Mouse (Mus musculus): Measurements from ENCODE around the gene Pde8b. TPM values are rescaled to one million over a fixed set of nuclear protein-coding genes. Genes with fewer than 3 reads are reported as not detected.

Pde8b gene
- total RNA-seq, 1 experiment from 2014 or later = not detected

DNA sequence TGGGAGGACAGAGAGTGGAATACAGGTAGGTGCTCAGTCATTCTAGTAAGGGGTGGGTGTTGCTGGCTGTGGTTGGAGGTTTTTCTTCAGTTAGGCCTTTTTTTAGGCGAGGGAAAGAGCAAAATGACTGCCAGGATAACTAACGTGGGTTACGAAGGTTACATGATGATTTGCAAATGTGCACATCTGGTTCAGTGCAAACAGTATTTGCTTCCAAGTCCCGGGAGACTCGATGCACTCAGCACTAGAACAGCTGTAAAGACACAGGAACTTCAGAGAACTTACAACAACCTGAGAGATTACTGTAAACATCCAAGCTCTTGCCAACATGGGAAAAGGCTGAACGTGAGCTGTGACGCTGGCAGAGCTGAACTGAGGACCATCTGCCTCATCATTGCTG lies 142.1 kb downstream of the Pde8b start:
- no peak for ATAC-seq (replicated peaks in 1 of 2; ENCODE audit: insufficient read depth in 1 of 2, low FRiP score in 2 of 2, low TSS enrichment in 1 of 2, low read depth in 1 of 2, poor library complexity in 2 of 2, severe bottlenecking in 2 of 2)

DNA sequence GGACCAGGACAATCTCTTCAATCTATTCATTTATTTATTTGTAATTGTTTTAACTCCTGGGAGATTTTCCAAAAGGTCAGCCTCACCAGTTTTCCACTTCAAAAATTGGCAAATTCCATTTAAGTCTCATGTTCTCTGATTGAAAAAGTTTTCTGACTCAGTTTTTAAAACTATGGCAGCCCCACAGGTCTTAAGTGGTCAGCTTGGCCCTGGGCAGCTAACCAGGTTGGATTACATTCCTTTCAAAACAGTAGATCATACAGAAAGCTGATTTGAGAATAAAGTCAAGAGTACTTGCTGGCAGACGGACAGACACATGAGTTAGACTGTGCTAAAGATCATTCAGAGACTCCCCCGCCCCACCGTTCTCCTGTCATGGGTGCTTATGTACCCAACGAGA lies 145.3 kb downstream of the Pde8b start:
- no peak for ATAC-seq (replicated peaks in 1 of 2; ENCODE audit: insufficient read depth in 1 of 2, low FRiP score in 2 of 2, low TSS enrichment in 1 of 2, low read depth in 1 of 2, poor library complexity in 2 of 2, severe bottlenecking in 2 of 2)

DNA sequence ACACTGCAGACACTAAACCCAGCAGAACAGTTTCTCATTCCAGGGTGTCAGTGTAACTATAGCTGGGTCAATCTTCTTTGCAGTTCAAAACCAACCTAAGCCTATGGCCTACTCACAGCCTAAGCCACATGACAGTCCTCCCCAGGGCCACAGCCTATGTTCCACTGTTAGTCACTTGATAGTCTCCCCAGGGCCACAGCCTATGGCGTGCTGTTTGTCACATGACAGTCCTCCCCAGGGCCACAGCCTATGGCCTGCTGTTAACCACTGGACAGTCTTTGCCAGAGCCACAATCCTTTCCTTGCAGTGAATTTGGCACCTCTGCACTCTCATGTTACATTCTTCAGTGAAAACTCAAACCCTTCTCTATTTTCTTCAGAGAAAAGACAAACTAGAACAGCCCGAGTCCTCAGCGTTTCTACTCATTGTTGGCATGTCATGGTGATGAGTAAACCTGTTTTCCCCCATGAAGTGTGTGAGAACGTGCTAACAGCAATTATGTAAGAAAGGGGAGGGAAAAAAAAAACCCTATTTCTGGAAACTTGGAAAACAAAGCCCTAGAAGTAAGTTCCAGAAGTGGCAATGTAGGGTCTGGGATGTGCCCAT lies 147.0 kb downstream of the Pde8b start:
- ATAC-seq (replicated peaks in 1 of 2; ENCODE audit: insufficient read depth in 1 of 2, low FRiP score in 2 of 2, low TSS enrichment in 1 of 2, low read depth in 1 of 2, poor library complexity in 2 of 2, severe bottlenecking in 2 of 2) = no peak

DNA sequence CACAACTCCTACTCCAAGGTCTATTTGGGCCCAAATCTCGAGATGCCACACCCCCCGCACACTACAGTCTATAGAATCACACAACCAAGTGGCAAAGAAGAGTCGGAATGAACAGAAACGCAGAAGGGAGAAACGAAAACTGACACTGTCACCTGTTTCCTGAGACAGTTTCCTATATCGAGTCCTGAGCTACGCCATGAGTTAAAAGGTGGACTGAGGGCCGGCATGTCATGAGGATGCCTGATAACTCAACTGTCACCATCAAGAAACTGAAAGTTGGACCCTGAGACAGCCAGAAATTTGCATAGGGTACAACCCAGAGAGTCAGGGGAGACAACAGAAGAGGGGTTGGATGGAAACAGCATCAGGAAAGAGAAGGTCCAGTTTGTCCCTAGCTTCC lies 148.8 kb downstream of the Pde8b start:
- ATAC-seq (replicated peaks in 1 of 2; ENCODE audit: insufficient read depth in 1 of 2, low FRiP score in 2 of 2, low TSS enrichment in 1 of 2, low read depth in 1 of 2, poor library complexity in 2 of 2, severe bottlenecking in 2 of 2) = no peak

DNA sequence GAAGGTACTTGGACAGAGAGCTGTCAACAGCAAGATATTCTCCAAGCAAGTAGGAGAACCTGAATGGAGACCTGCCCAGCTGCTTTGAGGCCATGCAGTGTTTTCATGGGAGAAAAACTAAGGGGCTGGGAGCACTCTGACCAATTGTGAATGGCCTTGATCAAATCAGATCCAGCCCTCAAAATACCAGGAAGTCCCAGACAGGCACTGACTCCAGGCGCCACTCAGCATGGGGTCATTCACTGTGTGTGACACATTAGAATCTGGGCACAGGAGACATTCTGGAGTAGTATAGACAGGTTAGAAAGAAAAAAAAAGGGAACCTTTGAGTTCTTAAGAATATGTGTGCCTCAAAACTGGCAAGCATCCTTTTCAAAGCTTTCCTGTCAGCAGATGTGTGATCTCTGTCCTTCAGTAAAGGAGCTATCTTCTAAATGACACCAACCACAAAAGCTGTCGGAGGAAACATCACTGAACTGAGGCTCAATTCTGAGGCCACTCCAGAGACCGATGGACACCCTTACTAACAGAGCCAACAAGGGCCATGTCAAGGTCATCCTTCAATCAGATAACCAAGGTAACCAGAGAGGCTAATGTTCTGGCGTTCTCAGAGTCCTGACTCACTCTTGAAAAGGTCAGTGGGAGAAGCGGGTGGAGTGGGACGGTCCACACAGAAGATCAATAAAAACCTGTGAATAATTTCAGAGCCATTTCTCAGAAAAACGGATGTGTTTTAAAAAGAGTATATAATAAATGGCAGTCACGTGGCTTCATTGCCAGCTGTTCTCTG lies 151.0 kb downstream of the Pde8b start:
- no peak for ATAC-seq (replicated peaks in 1 of 2; ENCODE audit: insufficient read depth in 1 of 2, low FRiP score in 2 of 2, low TSS enrichment in 1 of 2, low read depth in 1 of 2, poor library complexity in 2 of 2, severe bottlenecking in 2 of 2)

DNA sequence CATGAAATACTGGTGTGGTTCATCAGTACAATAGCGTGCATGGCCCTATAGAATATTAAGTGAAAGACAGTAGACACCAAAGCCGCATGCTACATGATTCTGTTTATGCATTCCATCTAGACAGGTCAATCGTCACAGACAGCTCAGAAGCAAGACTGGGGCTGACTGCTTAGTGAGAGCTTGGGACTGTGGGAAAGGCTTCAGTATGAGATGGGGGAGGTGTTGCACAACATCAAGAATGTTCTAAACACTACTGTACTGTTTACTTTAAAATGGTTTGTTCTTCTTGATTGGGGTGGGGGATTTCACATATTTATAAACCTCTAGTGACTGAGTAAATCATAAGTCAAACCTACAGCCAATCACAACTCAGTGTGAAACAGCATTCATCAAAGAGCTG lies 153.5 kb downstream of the Pde8b start:
- ATAC-seq (replicated peaks in 1 of 2; ENCODE audit: insufficient read depth in 1 of 2, low FRiP score in 2 of 2, low TSS enrichment in 1 of 2, low read depth in 1 of 2, poor library complexity in 2 of 2, severe bottlenecking in 2 of 2) = no peak

DNA sequence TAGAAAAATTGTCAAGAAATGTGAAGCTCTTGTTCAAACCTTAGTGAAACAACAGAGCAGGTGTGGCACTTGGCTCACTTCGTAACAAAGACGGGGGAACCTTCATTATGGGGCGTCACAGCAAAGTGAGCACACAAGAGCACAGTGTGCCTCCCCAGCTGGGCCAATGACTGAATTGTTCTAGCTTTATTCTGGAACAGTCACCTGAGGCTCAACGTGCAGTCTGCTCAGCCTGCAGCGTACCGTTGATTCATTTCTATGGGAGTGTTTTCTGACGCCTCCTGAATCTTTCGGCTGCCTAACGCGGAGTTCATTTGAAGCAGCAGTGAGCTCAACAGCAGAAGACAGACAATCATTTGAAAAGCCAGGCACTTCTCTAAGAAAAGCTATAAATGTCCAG lies 154.3 kb downstream of the Pde8b start:
- ATAC-seq (replicated peaks in 1 of 2; ENCODE audit: insufficient read depth in 1 of 2, low FRiP score in 2 of 2, low TSS enrichment in 1 of 2, low read depth in 1 of 2, poor library complexity in 2 of 2, severe bottlenecking in 2 of 2) = no peak

DNA sequence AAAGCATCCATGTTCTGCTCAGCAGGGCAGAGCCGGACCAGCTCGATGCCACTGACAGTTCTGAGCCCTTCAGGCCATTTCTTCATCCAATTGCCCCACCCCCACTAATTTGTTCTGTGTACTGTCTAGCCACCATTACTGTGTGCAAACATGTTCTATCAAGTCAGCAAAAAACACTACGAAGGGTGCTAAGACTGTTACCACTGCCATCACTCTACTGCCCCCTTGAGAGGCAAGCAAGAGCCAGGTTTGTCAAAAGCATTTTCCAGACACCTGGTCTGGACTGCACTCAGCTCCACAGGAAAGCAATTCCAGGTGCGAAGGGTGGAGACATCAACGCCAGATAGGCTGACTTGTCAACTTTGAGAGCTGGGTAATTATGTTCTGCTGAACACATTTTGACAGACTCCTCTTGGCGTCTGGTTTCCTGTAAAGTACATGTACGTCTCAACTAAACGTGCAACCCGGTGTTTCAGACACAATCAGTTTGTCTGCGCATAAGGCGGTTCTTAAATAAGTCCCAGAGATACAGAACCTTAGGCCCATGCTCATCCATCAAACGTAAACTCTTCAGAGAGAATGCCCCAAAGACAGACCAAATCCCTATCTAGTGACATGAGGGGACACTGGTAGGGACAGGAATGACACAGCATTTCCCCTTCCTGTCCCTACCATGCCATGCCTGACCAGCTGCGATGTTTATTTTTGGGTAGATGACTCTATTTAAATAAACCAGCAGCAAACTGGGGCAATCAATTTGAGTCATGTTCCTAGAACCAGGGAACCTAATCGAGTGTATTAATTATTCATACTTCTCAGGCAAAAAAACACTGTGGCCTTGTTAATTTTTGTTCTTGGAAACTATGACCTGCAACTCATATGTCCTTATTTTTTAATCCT lies 158.3 kb downstream of the Pde8b start:
- no peak for ATAC-seq (replicated peaks in 1 of 2; ENCODE audit: insufficient read depth in 1 of 2, low FRiP score in 2 of 2, low TSS enrichment in 1 of 2, low read depth in 1 of 2, poor library complexity in 2 of 2, severe bottlenecking in 2 of 2)

DNA sequence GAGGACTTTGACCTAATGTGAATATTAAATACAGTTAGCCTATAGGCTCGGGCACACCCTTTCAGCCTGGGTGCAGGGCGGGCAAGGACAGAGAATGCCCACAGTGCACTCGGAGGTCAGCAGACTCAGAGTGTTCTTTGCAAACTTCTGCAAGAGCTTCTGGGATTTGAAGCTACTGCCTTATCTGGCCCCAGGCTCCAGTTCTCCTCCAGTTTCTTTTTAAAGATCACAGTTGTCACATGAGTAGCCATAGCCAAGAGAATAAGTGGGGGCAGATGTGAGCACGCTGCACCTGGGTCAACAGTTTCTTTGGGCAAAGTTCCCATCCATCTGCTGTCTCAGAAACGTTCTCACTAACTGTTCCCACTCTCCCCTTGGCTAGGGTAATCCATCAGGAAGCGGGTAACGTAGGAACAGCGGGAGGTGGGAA lies 162.8 kb downstream of the Pde8b start:
- no peak for ATAC-seq (replicated peaks in 1 of 2; ENCODE audit: insufficient read depth in 1 of 2, low FRiP score in 2 of 2, low TSS enrichment in 1 of 2, low read depth in 1 of 2, poor library complexity in 2 of 2, severe bottlenecking in 2 of 2)

DNA sequence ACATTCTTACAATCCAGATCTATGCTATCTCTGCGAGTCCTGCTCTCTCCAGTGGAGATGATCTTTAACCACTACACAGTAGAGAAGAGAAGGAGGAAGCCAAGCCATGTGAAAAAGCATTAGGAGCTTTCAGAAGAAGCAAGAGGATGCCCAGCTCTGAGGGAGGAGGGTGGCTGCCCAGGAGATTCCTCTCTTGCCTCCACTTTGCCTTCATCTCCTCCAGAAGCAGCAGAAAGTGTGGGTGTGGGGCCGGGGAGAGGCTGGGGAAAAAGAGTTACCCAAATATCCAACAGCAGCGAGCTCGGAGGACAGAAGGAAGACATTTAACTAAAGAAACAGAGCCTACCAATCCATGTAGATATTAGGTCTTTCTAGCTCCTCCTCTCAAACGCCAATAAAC lies 164.1 kb downstream of the Pde8b start:
- no peak for ATAC-seq (replicated peaks in 1 of 2; ENCODE audit: insufficient read depth in 1 of 2, low FRiP score in 2 of 2, low TSS enrichment in 1 of 2, low read depth in 1 of 2, poor library complexity in 2 of 2, severe bottlenecking in 2 of 2)

DNA sequence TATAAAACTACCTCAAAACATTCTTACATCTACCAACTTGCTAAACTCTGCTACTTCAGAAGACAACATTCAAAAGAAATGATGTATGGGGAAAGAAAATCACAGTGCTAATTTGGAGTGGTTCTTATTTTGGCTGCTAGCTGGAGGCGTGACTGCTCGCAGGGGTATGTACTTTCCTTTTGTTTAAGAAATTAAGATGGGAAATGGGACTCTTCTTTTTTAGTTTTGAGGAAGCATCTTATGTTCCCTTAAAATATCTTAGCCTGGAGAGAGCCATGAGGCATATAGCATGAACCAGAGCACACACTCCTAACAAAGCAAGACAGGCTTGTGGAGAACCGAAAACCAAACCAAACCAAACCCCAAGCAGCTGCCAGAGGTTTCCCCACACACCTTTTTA lies 167.5 kb downstream of the Pde8b start:
- no peak for ATAC-seq (replicated peaks in 1 of 2; ENCODE audit: insufficient read depth in 1 of 2, low FRiP score in 2 of 2, low TSS enrichment in 1 of 2, low read depth in 1 of 2, poor library complexity in 2 of 2, severe bottlenecking in 2 of 2)

DNA sequence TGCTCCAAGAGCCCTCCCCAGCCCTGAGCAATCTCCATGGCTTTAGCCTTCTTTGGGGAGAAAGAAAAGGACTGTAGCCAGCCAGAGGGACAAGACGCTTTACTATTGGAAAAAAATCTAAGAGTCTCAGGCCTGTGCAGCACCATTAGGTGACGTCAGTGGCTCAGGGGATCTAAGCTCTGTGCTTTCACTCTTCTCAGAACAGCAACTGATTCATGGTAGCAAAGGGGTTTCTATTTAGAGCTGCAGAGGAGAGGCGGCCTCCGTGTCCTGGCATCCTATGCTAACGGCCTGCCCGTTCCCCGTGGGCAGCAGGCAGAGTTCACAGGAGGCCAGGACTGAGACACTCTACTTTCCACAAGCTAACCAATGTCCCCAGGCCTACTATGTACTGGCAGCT lies 169.1 kb downstream of the Pde8b start:
- no peak for ATAC-seq (replicated peaks in 1 of 2; ENCODE audit: insufficient read depth in 1 of 2, low FRiP score in 2 of 2, low TSS enrichment in 1 of 2, low read depth in 1 of 2, poor library complexity in 2 of 2, severe bottlenecking in 2 of 2)

DNA sequence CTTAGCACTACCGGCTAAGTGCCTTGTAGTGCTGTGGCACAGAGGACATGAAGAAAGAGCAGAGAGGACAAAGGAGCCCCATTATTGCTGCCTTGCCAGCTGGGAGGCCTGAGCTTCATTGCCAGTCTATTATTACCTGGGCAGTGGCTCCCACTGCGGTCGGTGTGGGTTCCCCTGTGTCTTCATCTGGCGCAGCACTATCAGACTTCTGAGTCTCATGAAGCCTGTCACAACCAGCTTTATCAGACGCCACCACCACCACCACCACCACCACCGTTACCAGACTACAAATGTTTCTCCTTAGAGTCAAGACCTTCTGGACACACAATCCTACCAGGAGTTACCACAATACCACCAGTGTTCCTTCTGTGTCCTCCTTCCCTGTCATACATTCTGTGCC lies 171.6 kb downstream of the Pde8b start:
- no peak for ATAC-seq (replicated peaks in 1 of 2; ENCODE audit: insufficient read depth in 1 of 2, low FRiP score in 2 of 2, low TSS enrichment in 1 of 2, low read depth in 1 of 2, poor library complexity in 2 of 2, severe bottlenecking in 2 of 2)

DNA sequence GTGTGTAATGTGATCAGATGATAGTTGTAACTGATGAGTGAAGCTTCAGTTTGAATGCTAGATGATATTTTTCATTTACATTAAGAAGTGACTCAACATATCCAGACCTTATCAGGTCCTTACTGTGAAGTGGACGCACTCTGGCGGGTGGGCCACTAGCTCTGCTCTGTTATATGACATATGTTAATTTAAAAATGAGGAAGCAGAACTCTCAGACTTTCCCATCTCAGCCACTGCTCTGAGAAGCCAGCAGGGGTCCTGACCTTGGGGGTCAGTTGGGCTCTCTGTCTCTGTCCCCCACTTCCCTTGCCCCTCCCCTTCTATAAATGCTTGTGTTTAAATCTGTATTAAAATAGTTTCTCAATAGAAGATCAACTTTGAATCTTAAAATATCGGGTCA lies 172.4 kb downstream of the Pde8b start:
- ATAC-seq (replicated peaks in 1 of 2; ENCODE audit: insufficient read depth in 1 of 2, low FRiP score in 2 of 2, low TSS enrichment in 1 of 2, low read depth in 1 of 2, poor library complexity in 2 of 2, severe bottlenecking in 2 of 2) = no peak

DNA sequence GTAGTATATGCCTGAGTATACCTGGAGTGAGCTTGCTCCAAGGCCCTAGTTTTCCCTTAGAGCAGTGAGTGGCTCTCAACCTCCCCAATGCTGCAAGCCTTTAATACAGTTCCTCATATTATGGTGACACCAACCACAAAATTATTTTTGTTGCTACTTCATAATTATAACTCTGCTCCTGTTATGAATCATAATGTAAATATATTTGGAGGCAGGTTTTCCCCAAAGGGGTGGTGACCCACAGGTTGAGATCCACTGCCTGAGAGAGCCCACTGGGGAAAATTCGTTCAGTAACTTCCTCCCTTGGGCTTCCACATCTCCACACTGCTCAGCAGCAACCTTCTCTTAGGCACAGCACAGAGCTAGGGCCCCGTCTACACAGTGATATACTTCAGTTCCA lies 174.0 kb downstream of the Pde8b start:
- no peak for ATAC-seq (replicated peaks in 1 of 2; ENCODE audit: insufficient read depth in 1 of 2, low FRiP score in 2 of 2, low TSS enrichment in 1 of 2, low read depth in 1 of 2, poor library complexity in 2 of 2, severe bottlenecking in 2 of 2)

DNA sequence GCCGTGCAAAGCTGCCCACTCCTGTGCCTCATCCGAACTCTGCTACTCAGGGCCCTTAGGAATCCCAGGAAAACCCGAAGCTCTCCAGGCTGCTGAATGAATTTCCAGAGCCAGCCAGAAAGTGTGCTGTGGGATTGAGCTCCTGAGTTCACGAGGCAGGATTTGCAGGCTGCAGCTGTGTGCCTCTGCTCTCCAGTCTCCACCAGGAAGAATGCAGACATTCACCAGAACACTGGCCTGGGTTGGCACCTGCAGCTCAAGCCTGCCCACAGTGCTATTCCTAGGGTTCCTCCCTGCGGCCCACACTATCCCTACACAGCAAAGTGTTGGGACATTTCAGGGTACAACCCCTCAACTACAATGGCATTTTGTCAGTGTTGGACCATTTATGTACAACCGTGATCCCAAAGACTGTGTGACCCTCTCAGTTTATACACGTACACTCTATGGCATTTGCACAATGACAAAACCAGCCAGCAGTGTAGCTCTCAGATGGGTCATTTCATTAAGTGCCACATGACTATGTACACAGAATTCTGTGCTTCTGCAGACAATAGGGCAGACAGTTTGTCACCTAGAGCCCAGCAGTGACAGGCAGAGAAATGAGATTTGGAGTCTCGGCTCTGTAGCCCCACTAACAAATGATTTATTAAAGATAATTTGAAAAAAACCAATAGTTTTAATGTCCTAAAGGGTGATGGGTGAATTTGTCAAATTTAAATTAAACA lies 176.5 kb downstream of the Pde8b start:
- no peak for ATAC-seq (replicated peaks in 1 of 2; ENCODE audit: insufficient read depth in 1 of 2, low FRiP score in 2 of 2, low TSS enrichment in 1 of 2, low read depth in 1 of 2, poor library complexity in 2 of 2, severe bottlenecking in 2 of 2)

DNA sequence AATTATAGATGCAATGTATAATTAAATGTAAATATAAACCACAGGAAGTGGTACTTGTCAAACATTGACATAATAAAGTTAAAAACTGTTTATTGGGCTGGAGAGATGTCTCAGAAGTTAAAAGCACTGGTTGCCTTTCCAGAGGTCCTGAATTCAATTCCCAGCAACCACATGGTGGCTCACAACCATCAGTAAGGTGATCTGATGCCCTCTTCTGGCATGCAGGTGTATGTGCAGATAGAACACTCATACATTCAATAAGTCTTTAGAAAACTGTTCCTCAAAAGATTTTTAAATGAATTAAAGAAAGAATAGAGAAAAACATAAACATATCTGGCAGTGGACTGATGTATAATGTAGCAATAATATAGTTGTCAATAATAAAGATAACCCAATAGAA lies 179.9 kb downstream of the Pde8b start:
- no peak for ATAC-seq (replicated peaks in 1 of 2; ENCODE audit: insufficient read depth in 1 of 2, low FRiP score in 2 of 2, low TSS enrichment in 1 of 2, low read depth in 1 of 2, poor library complexity in 2 of 2, severe bottlenecking in 2 of 2)

DNA sequence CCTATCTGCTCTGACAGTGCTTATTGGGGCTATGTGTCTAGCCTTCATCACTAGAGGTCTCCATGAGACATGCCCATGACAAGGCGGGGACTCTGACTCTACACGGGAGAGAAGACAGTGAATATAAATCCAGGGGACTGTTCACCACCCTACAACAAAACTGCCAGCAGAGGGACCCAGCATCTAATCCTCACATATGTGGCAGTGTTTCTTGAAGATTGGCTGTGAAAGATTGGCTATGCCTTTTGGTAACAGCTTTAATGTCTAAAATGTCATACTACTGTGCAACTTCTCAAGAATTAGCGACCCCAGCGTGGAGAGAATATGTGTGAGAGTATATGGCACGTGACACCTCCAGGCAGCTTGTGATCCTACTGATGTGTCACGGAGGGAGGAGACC lies 182.3 kb downstream of the Pde8b start:
- no peak for ATAC-seq (replicated peaks in 1 of 2; ENCODE audit: insufficient read depth in 1 of 2, low FRiP score in 2 of 2, low TSS enrichment in 1 of 2, low read depth in 1 of 2, poor library complexity in 2 of 2, severe bottlenecking in 2 of 2)
